Mouse (Mus musculus) neural tube, embryonic 14.5 days (tissue): ENCODE results near the gene Nrg3. TPM values are rescaled to one million over a fixed set of nuclear protein-coding genes. Genes with fewer than 3 reads are reported as not detected.

ENCODE experiments used
- ATAC-seq: fragments of 200-750 bp; cut with Nextera tagmentation; 2 replicates; pipeline ENCODE4 v1.8.0; 2017; ENCODE audit warnings: low read depth, mild to moderate bottlenecking, moderate TSS enrichment, moderate library complexity
- H3K27ac ChIP-seq: fragments of 300-500 bp; sonication (generic); 2 replicates; pipeline ENCODE4 v1.5.1; 2014; ENCODE audit warnings: low read depth, mild to moderate bottlenecking, control low read depth, low read length, moderate library complexity, mixed read lengths
- H3K27me3 ChIP-seq: fragments of 300-500 bp; sonication (generic); 2 replicates; pipeline ENCODE4 v1.6.1; 2014; ENCODE audit warnings: low read length; ENCODE audit not compliant: control insufficient read depth, insufficient read depth
- H3K36me3 ChIP-seq: fragments of 300-500 bp; sonication (generic); 2 replicates; pipeline ENCODE4 v1.6.1; 2014; ENCODE audit warnings: low read length, mixed read lengths; ENCODE audit not compliant: control insufficient read depth, insufficient read depth
- H3K4me1 ChIP-seq: fragments of 300-500 bp; sonication (generic); 2 replicates; pipeline ENCODE4 v1.6.1; 2014; ENCODE audit warnings: low read length; ENCODE audit not compliant: control insufficient read depth, insufficient read depth
- H3K4me2 ChIP-seq: fragments of 300-500 bp; sonication (generic); 2 replicates; pipeline ENCODE4 v1.6.1; 2014; ENCODE audit warnings: mild to moderate bottlenecking, low read depth, low read length, control low read depth
- H3K4me3 ChIP-seq: fragments of 300-500 bp; sonication (generic); 2 replicates; pipeline ENCODE4 v1.5.1; 2014; ENCODE audit warnings: low read depth, low read length, control low read depth, mixed read lengths
- H3K9ac ChIP-seq: fragments of 300-500 bp; sonication (generic); replicated peaks from 2 replicates; pipeline ENCODE4 v1.6.1; 2014; ENCODE audit warnings: low read depth, mild to moderate bottlenecking, control low read depth, low read length, mixed read lengths
- H3K9me3 ChIP-seq: fragments of 300-500 bp; sonication (generic); 2 replicates; pipeline ENCODE4 v1.6.1; 2016; ENCODE audit warnings: low read length; ENCODE audit not compliant: control insufficient read depth
- WGBS: fragments of 180-500 bp; shearing (Covaris S2); extraction: QIAGEN DNeasy Blood & Tissue Kit; methylation state at CpG from one replicate; pipeline ENCODE4 v1.1.7; 2014; 5-methylcytosine and 5-hydroxymethylcytosine counted together
- polyA plus RNA-seq: library from polyadenylated mRNA; unstranded; fragments of >200 nt; fragmentation: Nextera tagmentation; extraction: Ambion mirVana; gene quantifications from 2 replicates; pipeline ENCODE4 v1.2.1, GENCODE M21; 2014

The Nrg3 gene
- polyA plus RNA-seq, 1 experiment from 2014 or later, result 20.8 TPM

DNA sequence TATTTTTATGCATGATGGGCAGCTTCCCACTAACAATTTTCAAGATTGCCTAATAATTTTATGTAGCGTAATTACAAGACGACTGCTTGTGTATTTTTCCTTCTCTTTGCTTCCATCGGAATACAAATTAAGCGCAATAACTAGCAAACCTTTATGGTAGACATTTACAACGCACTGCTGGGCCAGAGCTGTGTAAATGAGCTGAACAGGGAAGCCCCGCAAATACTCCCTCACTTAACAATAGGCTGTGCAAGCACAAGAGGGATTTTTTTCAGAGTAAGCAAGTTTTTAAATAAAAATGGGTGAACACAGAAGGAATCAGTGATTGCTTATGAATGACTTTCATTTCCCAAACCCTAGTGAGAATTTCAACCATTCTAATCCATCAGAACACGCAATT is 513.5 kb downstream of the Nrg3 start:
- Histone ChIP-seq H3K36me3 (no peaks in the 10 kb centered on the region), H3K4me1 (no peaks in the 10 kb centered on the region), H3K9me3 (no peaks in the 10 kb centered on the region), H3K4me3 (no peak overlapping the region), H3K4me2 (no peak overlapping the region), H3K27me3 (no peaks in the 10 kb centered on the region), H3K9ac (no peak overlapping the region), H3K27ac (no peak overlapping the region)
- 57% methylated on average over 7 of the region's 7 CpGs for WGBS
- ATAC-seq, result peak; percentile 51; the same call in 1 of the 2 replicates

DNA sequence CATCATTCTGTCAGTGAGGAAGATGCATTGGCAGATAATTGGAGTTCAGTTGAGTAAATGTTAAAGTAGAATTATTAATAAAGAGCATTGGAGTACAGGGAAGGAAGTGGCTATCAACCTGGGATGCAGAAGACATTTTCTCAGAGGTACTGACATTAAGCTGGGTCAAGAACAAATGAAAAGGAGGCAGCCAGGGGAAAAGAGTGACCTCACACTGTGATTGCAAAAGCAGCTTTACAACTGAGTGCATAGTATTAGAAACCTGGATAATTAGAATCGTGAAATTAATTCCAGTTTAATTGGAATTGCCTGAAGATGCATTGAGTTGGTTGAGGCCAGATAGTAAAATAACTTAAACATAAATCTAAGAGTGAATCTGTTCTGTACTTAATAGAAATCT is 535.4 kb downstream of the Nrg3 start:
- Histone ChIP-seq H3K27me3 (no peaks in the 10 kb centered on the region), H3K36me3 (no peaks in the 10 kb centered on the region), H3K4me3 (no peak overlapping the region), H3K27ac (no peak overlapping the region), H3K9ac (no peak overlapping the region), H3K4me1 (no peaks in the 10 kb centered on the region), H3K4me2 (no peak overlapping the region), H3K9me3 (no peaks in the 10 kb centered on the region)
- no peak for ATAC-seq
- 69% methylated on average over 1 of the region's 1 CpGs for WGBS

DNA sequence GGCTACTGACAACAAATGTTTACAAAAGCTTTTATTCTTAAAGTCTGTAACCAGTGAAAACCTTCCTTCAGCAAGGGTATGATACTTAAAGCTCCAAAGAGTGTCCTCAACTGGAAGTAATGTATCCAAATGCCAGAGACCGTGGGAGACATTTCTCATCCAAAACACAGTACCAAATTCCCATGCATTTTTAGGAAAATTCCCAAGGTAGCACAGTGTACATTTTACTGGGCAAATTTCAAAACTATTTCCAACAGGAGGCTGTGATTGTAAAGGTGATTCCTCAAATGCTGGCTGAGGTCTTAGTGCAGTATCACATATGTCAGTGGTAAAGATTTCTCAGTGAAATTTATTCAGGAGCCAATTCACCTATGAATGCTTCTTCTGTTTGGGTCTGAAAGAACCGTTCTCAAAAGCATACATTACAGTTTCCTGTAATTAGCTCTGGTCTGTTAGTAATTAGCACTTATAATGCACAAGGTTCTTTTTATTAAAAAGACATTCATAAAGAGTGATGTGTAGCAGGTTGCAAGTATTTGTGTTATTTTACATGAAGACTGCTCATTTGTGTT is 536.3 kb downstream of the Nrg3 start:
- no peak; the same call in 1 of the 2 replicates for ATAC-seq
- Histone ChIP-seq H3K4me2 (no peak overlapping the region), H3K36me3 (no peaks in the 10 kb centered on the region), H3K9me3 (no peaks in the 10 kb centered on the region), H3K4me1 (no peaks in the 10 kb centered on the region), H3K9ac (no peak overlapping the region), H3K27ac (no peak overlapping the region), H3K27me3 (no peaks in the 10 kb centered on the region), H3K4me3 (no peak overlapping the region)
- WGBS, result 34% methylated on average over 2 of the region's 2 CpGs

DNA sequence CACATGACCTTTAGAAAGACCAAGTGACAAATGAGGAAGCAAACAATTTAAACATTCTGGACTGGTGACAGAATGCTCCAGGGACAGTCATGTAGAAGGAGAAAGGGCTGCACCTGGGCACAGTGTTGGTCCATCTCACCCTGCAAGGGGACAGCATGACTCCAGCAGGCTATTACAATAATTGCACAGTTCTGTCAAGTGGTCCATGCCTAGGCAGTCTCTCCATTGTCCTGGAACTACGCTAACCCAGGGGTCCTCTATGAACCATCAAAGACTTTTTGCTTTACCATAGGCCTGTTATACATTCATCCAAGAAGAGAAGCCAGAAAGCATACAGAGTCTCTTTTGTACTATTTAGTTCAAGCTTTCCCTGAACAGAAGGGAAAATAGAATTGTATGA is 549.2 kb downstream of the Nrg3 start:
- no peak overlapping the region for H3K9ac ChIP-seq
- no peaks in the 10 kb centered on the region for H3K27me3 ChIP-seq
- H3K27ac ChIP-seq, result no peak overlapping the region
- WGBS, result 83% methylated on average over 1 of the region's 1 CpGs
- H3K4me2 ChIP-seq, result no peak overlapping the region
- no peaks in the 10 kb centered on the region for H3K9me3 ChIP-seq
- H3K4me3 ChIP-seq, result no peak overlapping the region
- no peaks in the 10 kb centered on the region for H3K36me3 ChIP-seq
- H3K4me1 ChIP-seq, result no peaks in the 10 kb centered on the region
- ATAC-seq, result no peak

DNA sequence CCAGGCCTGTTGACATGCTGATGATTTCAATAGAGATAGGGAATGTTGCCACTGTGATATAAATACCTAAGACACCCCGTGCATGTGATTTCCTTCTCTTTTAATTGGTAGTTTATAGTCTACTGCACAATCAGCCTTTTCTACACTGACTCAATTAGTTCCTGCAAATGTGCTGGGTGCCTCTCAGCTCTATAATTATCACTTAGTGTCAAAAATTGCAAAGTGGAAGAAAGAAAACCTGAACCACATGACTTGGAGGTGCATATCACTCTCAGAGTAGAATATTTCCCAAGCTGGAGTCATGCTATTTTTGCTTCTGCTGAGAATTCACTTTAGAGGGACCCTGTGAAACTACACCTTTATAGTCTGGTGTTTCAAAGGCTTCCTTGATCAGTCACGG is 552.1 kb downstream of the Nrg3 start:
- Histone ChIP-seq H3K27ac (no peak overlapping the region), H3K36me3 (no peaks in the 10 kb centered on the region), H3K4me3 (no peak overlapping the region), H3K4me2 (no peak overlapping the region), H3K27me3 (no peaks in the 10 kb centered on the region), H3K9me3 (no peaks in the 10 kb centered on the region), H3K9ac (no peak overlapping the region), H3K4me1 (no peaks in the 10 kb centered on the region)
- WGBS, result 80% methylated on average over 2 of the region's 2 CpGs
- no peak for ATAC-seq

DNA sequence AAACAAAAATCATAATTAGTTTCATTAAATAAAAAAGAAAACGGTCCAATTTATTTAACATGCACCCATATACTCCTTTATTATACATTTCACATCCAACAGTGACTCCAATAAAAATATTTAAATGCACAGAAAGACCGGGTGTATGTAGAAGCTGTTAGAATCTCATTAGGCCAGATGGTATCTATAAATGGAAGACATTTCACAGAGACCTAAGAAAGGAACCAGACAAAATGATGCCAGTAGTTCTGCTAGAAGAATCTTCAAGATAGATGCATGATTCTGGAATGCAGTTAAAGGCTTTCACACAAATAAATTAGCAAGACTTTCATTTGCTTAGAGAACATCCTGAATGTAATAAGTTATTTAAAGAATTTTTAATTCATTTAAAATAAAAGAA is 602.3 kb downstream of the Nrg3 start:
- WGBS, result 54% methylated on average over 2 of the region's 2 CpGs
- no peaks in the 10 kb centered on the region for H3K4me1 ChIP-seq
- H3K36me3 ChIP-seq, result no peaks in the 10 kb centered on the region
- H3K4me3 ChIP-seq, result no peak overlapping the region
- ATAC-seq, result no peak
- H3K9me3 ChIP-seq, result no peaks in the 10 kb centered on the region
- H3K4me2 ChIP-seq, result no peak overlapping the region
- H3K27me3 ChIP-seq, result no peaks in the 10 kb centered on the region
- no peak overlapping the region for H3K27ac ChIP-seq
- no peak overlapping the region for H3K9ac ChIP-seq

DNA sequence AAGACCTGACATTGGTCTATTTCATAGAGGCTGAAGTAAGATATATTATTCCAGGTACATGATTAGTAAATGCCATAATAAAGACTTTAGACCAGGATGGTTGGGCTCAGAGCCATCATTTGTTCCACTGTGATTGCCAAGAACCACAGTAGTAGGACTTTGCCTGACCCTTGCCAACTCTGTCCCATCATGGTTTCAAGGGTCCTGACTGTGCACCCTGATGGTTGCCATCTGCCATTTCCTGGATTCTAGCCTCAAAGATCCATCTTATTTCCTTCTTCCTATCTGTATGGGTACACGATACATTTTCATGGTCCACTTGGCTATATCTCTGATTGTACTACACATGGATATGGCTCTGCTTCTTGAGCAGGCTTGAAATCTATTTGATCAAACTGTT is 625.3 kb downstream of the Nrg3 start:
- WGBS, result 92% methylated on average over 1 of the region's 1 CpGs
- no peak for ATAC-seq
- H3K9me3 ChIP-seq, result no peaks in the 10 kb centered on the region

DNA sequence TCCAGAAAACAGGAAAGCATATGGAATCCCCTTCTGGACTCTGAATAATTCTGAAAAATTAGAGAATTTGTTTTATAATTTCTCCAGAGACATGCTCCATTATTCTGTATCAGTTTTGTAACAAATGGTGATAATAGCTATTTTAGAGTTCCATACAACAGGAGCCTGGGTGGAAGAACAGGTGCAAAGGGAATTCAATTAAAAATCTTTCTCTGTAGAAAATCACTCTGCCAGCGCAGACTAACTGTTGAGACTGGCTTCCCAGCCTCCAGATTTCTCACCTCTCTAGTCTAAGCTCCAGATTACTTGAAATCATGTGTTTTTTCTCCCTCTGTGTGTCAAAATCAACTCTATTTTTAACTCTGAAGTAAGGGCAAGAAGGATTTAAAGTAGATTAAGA is 625.8 kb downstream of the Nrg3 start:
- Histone ChIP-seq H3K4me3 (no peak overlapping the region), H3K27me3 (no peaks in the 10 kb centered on the region), H3K9me3 (no peaks in the 10 kb centered on the region), H3K4me1 (no peaks in the 10 kb centered on the region), H3K27ac (no peak overlapping the region), H3K9ac (no peak overlapping the region), H3K4me2 (no peak overlapping the region), H3K36me3 (no peaks in the 10 kb centered on the region)
- no peak for ATAC-seq
- 78% methylated on average over 1 of the region's 1 CpGs for WGBS

More for the DNA sequence above, 625.3 kb downstream of the Nrg3 start:
- Histone ChIP-seq H3K27me3 (no peaks in the 10 kb centered on the region), H3K36me3 (no peaks in the 10 kb centered on the region), H3K4me1 (no peaks in the 10 kb centered on the region), H3K9ac (no peak overlapping the region), H3K27ac (no peak overlapping the region), H3K4me2 (no peak overlapping the region), H3K4me3 (no peak overlapping the region)

DNA sequence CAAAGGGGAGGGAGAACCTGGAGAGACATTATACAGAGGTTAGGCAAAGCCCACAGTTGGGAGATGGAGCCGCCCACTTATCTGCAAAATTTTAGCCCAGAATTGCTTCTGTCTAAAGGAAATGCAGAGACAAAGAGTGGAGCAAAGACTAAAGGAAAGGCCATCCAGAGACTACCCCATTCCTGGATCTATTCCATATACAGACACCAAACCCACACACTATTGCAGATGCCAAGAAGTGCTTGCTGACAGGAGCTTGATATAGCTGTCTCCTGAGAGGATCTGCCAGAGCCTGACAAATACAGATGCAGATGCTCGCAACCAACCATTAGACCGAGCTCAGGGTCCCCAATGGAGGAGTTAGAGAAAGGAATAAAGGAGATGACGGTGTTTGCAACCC is 637.9 kb downstream of the Nrg3 start:
- Histone ChIP-seq H3K4me3 (no peak overlapping the region), H3K4me1 (no peaks in the 10 kb centered on the region), H3K27ac (no peak overlapping the region), H3K4me2 (no peak overlapping the region), H3K36me3 (no peaks in the 10 kb centered on the region), H3K9ac (no peak overlapping the region), H3K27me3 (no peaks in the 10 kb centered on the region), H3K9me3 (no peaks in the 10 kb centered on the region)
- 74% methylated on average over 4 of the region's 4 CpGs for WGBS
- no peak for ATAC-seq
